Comparison of ENCODE assay signal across 11 mouse cellular contexts in the genomic region with DNA sequence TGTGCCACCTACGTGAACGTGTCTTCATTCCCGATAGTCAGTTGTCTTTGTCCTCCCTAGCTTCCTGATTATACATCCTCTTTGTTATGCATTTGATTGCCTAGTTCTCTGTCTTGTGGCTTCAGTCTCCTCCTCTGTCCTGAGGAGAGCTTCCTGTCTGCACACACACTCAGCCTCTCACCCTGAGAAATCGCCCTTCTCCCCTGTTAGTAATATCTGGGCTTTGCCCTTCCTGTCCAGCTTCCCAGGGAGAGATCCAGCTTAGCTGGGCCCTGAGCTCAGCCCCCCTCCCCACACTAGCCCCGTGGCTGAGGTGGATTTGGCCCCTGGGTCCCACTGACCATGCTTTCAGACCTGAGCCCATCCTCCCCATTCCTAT.
DNase-seq lines count a peak whose midpoint lies in the region; ATAC-seq and TF ChIP-seq lines count a peak whose summit lies in the region.
"Had no signal": no experiment of that assay in that cellular context is flagged by ENCODE, and none has a peak within 500 bp of the region (broad histone marks: within the 10 kb centered on the region; RNA-seq: fewer than 3 reads in every experiment).

No protein-coding gene starts in this region.

- no peaks in the 10 kb centered on the region for H3K27me3 ChIP-seq in kidney, postnatal 0 days (ENCODE audit: insufficient read depth, low read length)
- no peaks in the 10 kb centered on the region for H3K27me3 ChIP-seq in hindbrain, embryonic 13.5 days
- H3K27me3 ChIP-seq in midbrain, postnatal 0 days (ENCODE audit: insufficient read depth, low read length) = no peaks in the 10 kb centered on the region

- no peak for ATAC-seq in kidney, postnatal 0 days (replicated peaks; ENCODE audit: low FRiP score, low read depth)
- peak; percentile 72 for ATAC-seq in common myeloid progenitor, adult 5-6 weeks (replicated peaks; ENCODE audit: low read depth, poor library complexity, severe bottlenecking)
- peak; percentile 44; the same call in 1 of the 2 replicates for ATAC-seq in hindbrain, embryonic 13.5 days (ENCODE audit: low FRiP score)
- ATAC-seq in midbrain, postnatal 0 days (ENCODE audit: low FRiP score) = peak; percentile 38; the same call in 1 of the 2 replicates
- ATAC-seq in erythroid progenitor cell, adult 5-6 weeks (replicated peaks; ENCODE audit: low FRiP score, poor library complexity, severe bottlenecking) = no peak

- H3K36me3 ChIP-seq in kidney, postnatal 0 days (ENCODE audit: insufficient read depth, low read length) = peaks cover 8% of the 10 kb centered on the region; the same call in 1 of the 2 replicates
- peaks cover 8% of the 10 kb centered on the region for H3K36me3 ChIP-seq in hindbrain, embryonic 13.5 days
- peaks cover 7% of the 10 kb centered on the region for H3K36me3 ChIP-seq in midbrain, postnatal 0 days (ENCODE audit: insufficient read depth, low read length)

- no peak overlapping the region for H3K9ac ChIP-seq in kidney, postnatal 0 days (ENCODE audit: low read depth, low read length)
- H3K9ac ChIP-seq in hindbrain, embryonic 13.5 days = peak overlapping the region; percentile 36
- peak overlapping the region; percentile 29 for H3K9ac ChIP-seq in midbrain, postnatal 0 days (replicated peaks; ENCODE audit: low read length, poor library complexity, severe bottlenecking)

- 27% methylated on average over 5 of the region's 5 CpGs for WGBS in kidney, postnatal 0 days
- WGBS in hindbrain, embryonic 13.5 days = 11% methylated on average over 5 of the region's 5 CpGs
- 8% methylated on average over 5 of the region's 5 CpGs for WGBS in midbrain, postnatal 0 days

- H3K27ac ChIP-seq in kidney, postnatal 0 days = peak overlapping the region; percentile 65
- H3K27ac ChIP-seq in hindbrain, embryonic 13.5 days = peak overlapping the region; percentile 81
- peak overlapping the region; percentile 77 for H3K27ac ChIP-seq in midbrain, postnatal 0 days (ENCODE audit: low read depth, low read length)
- H3K27ac ChIP-seq: gastrocnemius, adult 2 months had no signal

- 0 out of 2 replicates have a peak, but pooled peaks cover 10% of the 10 kb centered on the region for H3K4me1 ChIP-seq in kidney, postnatal 0 days (replicated peaks; ENCODE audit: insufficient read depth, low read length)
- H3K4me1 ChIP-seq in hindbrain, embryonic 13.5 days (replicated peaks) = peaks cover 31% of the 10 kb centered on the region
- peaks cover 15% of the 10 kb centered on the region for H3K4me1 ChIP-seq in midbrain, postnatal 0 days (ENCODE audit: insufficient read depth, low read length)

- peak; percentile 43 for DNase-seq in kidney, postnatal 0 days (ENCODE audit: low spot score)
- DNase-seq in kidney, postnatal 36 days = no peak
- no peak for DNase-seq in midbrain, postnatal 0 days (ENCODE audit: low spot score)
- DNase-seq in urinary bladder, postnatal 25 days (ENCODE audit: low spot score) = no peak
- no peak for DNase-seq in adrenal gland, postnatal 4 days (ENCODE audit: low spot score in 2 of 2)
- DNase-seq: cerebellum, adult 9-10 months; gastrocnemius, adult 2 months; layer of hippocampus, postnatal 36 days had no signal

- H3K4me3 ChIP-seq in kidney, postnatal 0 days (replicated peaks; ENCODE audit: low read depth, low read length) = no peak overlapping the region
- H3K4me3 ChIP-seq in hindbrain, embryonic 13.5 days = no peak overlapping the region
- H3K4me3 ChIP-seq in midbrain, postnatal 0 days (ENCODE audit: low read depth, low read length) = no peak overlapping the region
- H3K4me3 ChIP-seq: gastrocnemius, adult 2 months had no signal

- H3K4me2 ChIP-seq in kidney, postnatal 0 days (ENCODE audit: low read length) = peak overlapping the region; percentile 1; the same call in 1 of the 2 replicates
- peak overlapping the region; percentile 29; the same call in 1 of the 2 replicates for H3K4me2 ChIP-seq in hindbrain, embryonic 13.5 days
- H3K4me2 ChIP-seq in midbrain, postnatal 0 days (ENCODE audit: low read depth, low read length, poor library complexity, severe bottlenecking) = 0 out of 2 replicates have a peak overlapping the region, but pooled peaks have one; percentile 18

- no peak for TF ChIP-seq CTCF in kidney, postnatal 0 days (IDR thresholded peaks at IDR 0.05; ENCODE audit: low read depth)
- TF ChIP-seq CTCF in midbrain, postnatal 0 days (IDR thresholded peaks at IDR 0.05) = no peak

- no peaks in the 10 kb centered on the region for H3K9me3 ChIP-seq in kidney, postnatal 0 days (replicated peaks; ENCODE audit: low read length)
- H3K9me3 ChIP-seq in hindbrain, embryonic 13.5 days = no peaks in the 10 kb centered on the region
- H3K9me3 ChIP-seq in midbrain, postnatal 0 days (ENCODE audit: low read length) = no peaks in the 10 kb centered on the region

Comparison
In these comparisons a context has a peak if more than half of its experiments do, and no peak if none do; other contexts are left out.
1. ATAC-seq: peak in common myeloid progenitor, adult 5-6 weeks (single experiment), hindbrain, embryonic 13.5 days (single experiment) and midbrain, postnatal 0 days (single experiment); none in kidney, postnatal 0 days (single experiment) and erythroid progenitor cell, adult 5-6 weeks (single experiment).
2. Peak in every context shown above with its lines, with median percentiles within 50 percentile points of each other: H3K27ac ChIP-seq and H3K4me2 ChIP-seq.